Mouse (Mus musculus) cerebellum, adult (tissue): Measurements from ENCODE around the gene Josd1.

Experiments used
- ATAC-seq: cut with Nextera tagmentation; 2 replicates; pipeline ENCODE4 v1.9.2; 2017; ENCODE audit warnings: mild to moderate bottlenecking, moderate library complexity, mixed read lengths; ENCODE audit not compliant: insufficient number of reproducible peaks, low FRiP score, low TSS enrichment

Josd1 gene

GRCm38 (mm10) chr15:79687646-79688267 is at the start of gene Josd1:
Josd1 (minus strand) TSS chr15:79687919.
- peak; percentile 64 for ATAC-seq

- ATAC-seq = no peak
Measured at GRCm38 (mm10) chr15:79734311-79734710, 46.6 kb upstream of the Josd1 start.

GRCm38 (mm10) chr15:79733640-79734039 is 45.9 kb upstream of the Josd1 start:
- no peak for ATAC-seq

- no peak for ATAC-seq
Measured at GRCm38 (mm10) chr15:79733192-79733591, 45.5 kb upstream of the Josd1 start.

- no peak for ATAC-seq
Measured at GRCm38 (mm10) chr15:79731554-79731953, 43.8 kb upstream of the Josd1 start.

- no peak for ATAC-seq
Measured at GRCm38 (mm10) chr15:79728731-79729388, 41.1 kb upstream of the Josd1 start.

- ATAC-seq = no peak
Measured at GRCm38 (mm10) chr15:79728311-79728710, 40.6 kb upstream of the Josd1 start.

GRCm38 (mm10) chr15:79727840-79728239 is 40.1 kb upstream of the Josd1 start:
- no peak for ATAC-seq

GRCm38 (mm10) chr15:79725190-79725789 is 37.6 kb upstream of the Josd1 start:
- ATAC-seq = no peak

- ATAC-seq = no peak
Measured at GRCm38 (mm10) chr15:79723439-79723838, 35.7 kb upstream of the Josd1 start.

- ATAC-seq = no peak
Measured at GRCm38 (mm10) chr15:79720796-79721195, 33.1 kb upstream of the Josd1 start.

GRCm38 (mm10) chr15:79720267-79720666 is 32.5 kb upstream of the Josd1 start:
- no peak for ATAC-seq

- ATAC-seq = no peak
Measured at GRCm38 (mm10) chr15:79716710-79717109, 29.0 kb upstream of the Josd1 start.

- peak; percentile 68; the same call in 1 of the 2 replicates for ATAC-seq
Measured at GRCm38 (mm10) chr15:79715646-79716045, 27.9 kb upstream of the Josd1 start.

- no peak for ATAC-seq
Measured at GRCm38 (mm10) chr15:79708229-79708822, 20.6 kb upstream of the Josd1 start.

GRCm38 (mm10) chr15:79706603-79707214 is 19.0 kb upstream of the Josd1 start:
- peak; percentile 45; the same call in 1 of the 2 replicates for ATAC-seq

- ATAC-seq = no peak
Measured at GRCm38 (mm10) chr15:79697558-79698187, 10.0 kb upstream of the Josd1 start.

GRCm38 (mm10) chr15:79697011-79697410 is 9.3 kb upstream of the Josd1 start:
- peak; percentile 70; the same call in 1 of the 2 replicates for ATAC-seq

GRCm38 (mm10) chr15:79696508-79696907 is 8.8 kb upstream of the Josd1 start:
- ATAC-seq = no peak

GRCm38 (mm10) chr15:79695516-79695915 is 7.8 kb upstream of the Josd1 start:
- no peak for ATAC-seq
